Mouse (Mus musculus) granulocyte monocyte progenitor cell, adult 5-6 weeks (primary cell): ENCODE measurements around the gene Mid1. TPM values are rescaled to one million over a fixed set of nuclear protein-coding genes. Genes with fewer than 3 reads are reported as not detected.

Experiments
- ATAC-seq: replicated peaks from 2 replicates; pipeline ENCODE4 v1.8.0; 2016; ENCODE audit warnings: mild to moderate bottlenecking, moderate TSS enrichment, inconsistent platforms; ENCODE audit not compliant: poor library complexity, severe bottlenecking
- total RNA-seq, 2 experiments: library from RNA; stranded (forward) in 1 of 2; stranded (reverse) in 1 of 2; fragments of 200-712, 200-1000 nt in 1 of 2; fragments of >200 nt in 1 of 2; fragmentation: Nextera tagmentation in 1 of 2; gene quantifications; 2 replicates each; pipeline ENCODE4 v1.2.3; 2014 to 2017

Mid1 gene
- total RNA-seq, 2 experiments from 2014 or later: 12.2 to 54.0 TPM

DNA sequence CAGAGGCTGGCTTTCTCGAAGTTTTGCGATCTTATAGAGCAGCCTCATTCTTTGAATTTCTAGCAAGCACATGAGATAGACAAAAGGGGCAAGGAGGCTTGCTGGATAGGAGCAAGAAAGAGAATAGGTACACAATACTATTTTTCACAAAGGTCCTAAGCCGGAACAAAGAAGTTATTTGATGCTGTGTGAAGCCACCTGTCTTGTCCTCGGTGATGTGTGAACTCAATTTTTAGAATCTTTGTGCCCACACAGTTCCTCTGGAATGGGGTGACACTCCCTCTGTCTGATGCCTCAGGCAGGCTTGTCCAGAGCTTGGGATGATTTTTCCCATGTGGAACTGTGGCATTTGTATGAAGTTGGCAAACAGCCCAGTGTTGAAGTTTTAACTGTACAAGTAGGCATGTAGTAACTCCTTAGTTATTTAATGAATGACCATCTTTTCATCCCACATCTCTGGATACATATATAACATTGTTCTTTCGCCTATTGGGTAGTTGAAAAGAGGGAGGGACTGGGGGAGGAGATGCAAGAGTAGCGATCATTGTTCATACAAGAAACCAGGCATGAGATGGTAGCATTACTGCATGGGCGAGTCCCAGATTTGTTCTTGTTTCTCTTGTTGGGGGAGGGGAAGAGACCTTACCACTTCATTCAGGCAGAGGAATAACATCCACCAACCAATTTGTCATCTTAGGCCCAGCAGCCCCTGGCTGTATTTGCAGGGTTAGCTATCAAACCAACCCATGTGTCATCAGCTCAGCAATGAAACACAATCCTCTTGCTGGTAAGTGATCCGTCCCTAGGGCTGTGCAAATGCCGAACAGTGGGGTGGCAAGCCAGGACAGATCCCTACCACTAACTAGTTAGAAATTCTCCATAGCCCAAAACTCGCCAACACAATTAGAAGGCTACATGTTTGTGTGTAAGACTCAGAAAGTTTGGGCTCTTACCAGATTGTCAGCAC lies 196.5 kb downstream of the Mid1 start:
- no peak for ATAC-seq

DNA sequence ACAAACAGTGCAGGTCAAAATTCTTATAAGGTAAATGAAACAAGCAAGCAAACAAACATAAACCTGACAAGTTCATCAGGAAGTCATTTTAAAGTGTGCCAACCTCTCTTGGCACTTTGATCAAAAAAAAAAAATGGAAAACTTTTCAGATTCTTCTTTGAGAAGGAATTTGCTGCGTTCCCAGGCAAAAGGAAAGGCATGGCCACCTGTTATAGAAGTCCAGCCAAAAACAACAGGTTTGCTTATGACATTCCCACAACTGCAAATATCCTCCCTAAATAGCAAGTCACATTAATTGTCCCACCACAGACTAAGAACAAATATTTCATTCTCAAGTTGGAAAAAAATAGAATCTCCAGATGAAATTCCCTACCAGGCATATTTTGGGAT lies 197.2 kb downstream of the Mid1 start:
- no peak for ATAC-seq

DNA sequence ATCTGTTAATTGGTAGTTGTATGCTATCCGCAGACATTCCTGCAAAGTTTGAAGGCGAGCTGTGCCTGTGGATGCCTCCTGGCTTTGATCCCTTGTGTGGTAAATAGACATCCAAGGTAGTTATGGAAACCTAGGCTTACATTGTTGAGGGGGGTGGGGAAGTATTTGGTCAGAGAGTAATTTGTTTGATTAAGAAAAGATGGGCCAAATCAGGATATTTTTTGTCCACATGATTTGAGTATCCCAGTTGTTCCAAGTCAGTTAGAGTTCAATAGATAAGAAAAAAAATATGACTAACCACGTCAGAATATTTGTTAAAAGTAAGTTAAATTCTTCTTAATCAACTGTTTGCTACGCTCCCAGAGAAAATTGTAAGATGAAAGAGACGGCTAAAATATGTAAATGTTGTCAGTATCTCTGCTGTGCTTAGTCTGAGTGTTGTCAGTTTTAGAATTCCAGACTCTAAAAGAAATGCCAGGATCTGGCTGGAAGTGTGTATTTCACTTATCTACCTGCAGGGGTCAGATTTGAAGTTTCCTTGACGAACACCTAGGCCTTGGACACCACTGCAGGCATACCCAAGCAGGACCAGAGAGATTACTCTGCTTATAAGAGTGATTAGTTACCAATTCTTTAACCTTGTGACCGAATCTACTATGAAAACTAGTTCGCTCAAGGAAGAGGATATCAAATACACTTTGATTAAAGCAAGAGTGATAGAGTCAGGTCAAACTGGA lies 198.7 kb downstream of the Mid1 start:
- ATAC-seq: no peak

DNA sequence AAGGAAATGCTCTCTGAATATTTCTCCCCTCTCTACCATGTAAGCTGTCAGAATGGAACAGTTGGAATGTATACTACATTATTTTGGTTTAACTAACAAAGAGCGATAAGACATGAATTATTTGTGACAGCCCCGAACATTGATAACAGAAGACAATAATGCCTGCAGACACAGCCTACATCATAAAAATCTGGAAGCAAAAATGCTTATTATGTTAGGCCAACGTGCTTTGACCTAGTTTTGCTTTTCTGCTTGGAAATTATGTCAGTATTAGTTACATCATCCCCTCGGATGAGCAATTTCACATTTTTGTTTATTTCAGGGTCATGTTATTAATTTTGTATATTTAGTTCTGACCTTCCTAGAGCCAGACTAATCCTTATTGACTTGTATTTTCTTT lies 205.5 kb downstream of the Mid1 start:
- ATAC-seq: no peak

DNA sequence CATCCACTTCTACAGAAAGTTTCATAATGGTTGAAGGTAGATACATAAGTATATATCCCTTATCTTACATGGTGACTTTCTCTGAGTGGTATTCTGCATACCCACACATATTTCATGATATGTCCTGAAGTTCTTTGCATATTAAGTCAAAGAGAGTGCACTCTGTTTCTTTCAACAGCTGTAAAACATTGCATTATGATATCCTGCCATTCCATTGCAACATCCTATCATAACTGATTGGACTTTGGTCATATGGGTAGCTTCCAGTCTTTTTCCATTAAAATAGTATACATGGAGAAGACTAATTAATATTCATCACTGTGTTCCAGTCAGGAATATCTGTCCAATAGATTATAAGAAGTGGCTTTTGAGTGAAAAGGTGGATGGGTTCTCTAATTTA lies 207.1 kb downstream of the Mid1 start:
- ATAC-seq: no peak

DNA sequence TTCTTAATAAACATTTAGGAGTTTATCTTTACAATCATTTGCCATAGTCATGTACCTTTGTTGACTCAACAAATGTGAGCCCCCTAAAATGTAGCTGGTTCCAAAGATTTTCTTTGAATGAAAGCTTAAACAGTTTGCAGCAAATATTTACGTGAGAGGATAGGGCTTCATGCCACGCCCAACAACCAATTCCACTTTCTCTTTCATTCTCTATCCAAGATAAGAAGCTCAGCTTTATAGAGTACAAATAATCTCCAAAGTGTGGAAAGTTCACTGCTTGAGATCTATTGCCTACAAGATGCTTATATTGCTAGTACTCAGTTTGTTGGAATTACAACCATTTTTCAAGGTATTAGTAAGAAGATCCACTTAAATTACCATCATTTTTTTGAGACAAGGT lies 207.6 kb downstream of the Mid1 start:
- no peak for ATAC-seq

DNA sequence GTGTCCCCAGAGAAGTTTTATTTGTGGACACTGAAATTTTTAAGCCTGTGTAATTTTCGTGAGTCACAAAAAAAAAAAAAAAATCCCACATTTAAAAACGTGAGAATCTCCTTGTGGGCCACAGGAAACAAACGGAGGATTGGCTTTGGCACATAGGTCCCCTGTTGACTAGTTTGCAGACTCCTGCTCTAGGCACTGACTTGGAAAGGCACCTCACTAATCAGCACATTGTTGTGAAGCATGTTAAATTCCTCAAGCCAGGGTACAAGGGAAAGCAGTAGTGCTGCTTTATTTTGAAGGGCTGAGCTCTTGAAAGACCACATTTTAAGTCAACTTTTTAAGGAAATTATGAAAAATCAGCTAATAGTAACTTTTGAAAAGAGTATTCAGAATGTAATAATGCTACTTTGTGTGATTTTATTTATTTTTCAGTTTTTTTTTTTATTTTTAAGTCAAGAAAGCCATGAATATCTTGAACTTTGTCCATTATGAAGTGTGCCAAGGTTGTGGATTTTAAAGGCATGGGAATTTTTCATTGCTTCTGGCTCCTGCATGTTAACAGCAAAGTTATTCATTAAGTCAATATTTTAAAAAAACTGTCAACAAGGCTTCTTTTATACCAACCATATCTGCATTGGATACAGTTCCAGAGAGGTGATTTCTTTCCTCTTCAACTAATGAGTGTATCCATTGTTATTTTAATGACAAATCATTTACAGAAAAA lies 214.4 kb downstream of the Mid1 start:
- no peak for ATAC-seq

DNA sequence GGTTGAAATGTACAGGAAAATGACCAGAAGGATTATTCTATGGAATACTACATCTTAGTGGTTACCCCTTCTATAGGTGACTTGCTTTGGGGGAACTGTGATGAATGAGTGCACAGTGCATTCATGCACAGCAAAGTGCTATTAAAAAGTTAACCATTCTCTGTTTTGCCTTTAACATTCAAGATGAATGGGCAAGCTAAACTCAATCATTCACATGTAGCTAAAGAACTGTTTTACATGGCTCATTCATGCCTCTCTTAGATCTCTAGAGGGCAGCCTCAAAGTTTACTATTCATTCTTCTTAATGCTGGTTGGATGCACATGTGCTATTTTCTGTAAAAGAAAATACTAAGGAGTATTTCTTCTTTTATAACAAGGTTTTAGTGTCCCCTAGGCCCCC lies 217.9 kb downstream of the Mid1 start:
- ATAC-seq: no peak

DNA sequence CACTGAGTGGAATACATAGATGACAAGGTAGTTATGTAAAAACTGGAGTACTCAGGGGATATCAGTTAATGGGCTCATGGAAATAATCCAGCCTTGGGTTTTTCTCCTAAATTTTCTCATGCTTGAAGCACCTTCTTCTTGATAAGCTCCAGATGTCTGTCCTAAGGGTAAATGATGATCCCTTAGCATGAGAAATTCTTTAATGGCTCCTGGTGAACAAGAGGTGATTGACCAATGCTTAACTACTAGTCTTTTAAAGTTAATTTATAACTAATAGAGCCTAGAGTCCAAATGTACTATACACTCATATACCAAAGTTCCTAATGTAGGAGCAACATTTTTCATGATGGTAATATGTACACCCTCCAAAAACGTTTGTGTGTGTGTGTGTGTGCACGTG lies 218.7 kb downstream of the Mid1 start:
- ATAC-seq: no peak

DNA sequence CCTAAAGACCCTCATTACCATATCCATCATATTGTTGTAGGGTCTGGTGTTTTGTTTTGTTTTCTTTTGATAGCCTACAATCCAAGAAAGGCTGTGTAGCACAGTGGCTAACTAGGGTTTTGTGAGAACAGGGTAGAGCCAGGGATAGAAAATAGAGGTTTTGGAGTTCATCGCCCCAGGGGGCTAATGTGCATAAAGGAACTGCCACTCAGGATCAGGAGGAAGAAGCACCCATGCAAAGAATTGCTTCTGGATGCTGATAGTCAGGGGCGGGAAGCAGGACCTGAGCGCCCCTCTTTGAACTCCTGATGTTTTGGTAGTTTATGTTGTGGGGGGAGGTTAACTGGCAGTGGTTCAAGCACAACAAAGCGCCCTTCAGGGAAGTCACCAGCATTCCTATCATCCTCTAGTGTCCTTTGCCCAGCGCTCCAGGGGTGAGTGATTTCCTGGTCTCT lies 221.1 kb downstream of the Mid1 start:
- no peak for ATAC-seq

DNA sequence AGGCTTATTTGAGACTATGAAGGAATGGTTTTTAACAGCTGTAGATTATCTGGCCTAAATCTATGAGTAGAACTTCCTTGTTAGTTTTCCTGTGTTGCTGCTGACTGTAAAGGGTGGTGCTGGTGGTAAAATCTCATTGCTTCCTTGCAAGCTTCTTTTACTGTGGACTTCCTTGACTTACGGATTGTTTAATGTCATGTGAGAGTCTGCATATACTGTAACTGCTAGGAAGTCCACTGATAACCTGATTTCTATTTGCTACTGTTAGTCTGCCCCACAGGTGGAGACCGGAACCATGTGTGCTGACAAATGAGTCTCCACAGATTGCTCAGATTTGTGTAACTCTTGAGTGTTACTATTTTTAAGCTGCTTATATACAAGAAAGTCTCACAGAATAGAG lies 224.9 kb downstream of the Mid1 start:
- ATAC-seq: no peak

DNA sequence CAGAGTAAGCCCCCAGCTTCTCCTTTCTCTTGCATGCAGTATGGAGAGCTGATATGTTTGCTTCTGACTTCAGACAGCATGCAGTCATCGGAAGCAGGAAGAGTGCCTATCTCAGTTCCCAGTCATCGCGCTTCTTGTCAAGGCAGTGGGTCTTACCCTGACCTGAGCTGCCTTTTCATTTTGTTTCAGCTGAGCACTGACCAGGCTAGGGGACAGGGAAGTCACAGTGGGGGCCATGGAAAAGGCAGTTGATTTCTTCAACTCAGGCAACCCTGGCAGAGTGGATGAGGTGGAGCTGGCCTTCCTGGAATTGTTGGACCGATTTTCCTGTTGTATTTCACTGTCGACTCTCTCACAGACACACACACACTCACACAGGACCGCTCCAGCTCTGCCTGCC lies 230.7 kb downstream of the Mid1 start:
- ATAC-seq: no peak

DNA sequence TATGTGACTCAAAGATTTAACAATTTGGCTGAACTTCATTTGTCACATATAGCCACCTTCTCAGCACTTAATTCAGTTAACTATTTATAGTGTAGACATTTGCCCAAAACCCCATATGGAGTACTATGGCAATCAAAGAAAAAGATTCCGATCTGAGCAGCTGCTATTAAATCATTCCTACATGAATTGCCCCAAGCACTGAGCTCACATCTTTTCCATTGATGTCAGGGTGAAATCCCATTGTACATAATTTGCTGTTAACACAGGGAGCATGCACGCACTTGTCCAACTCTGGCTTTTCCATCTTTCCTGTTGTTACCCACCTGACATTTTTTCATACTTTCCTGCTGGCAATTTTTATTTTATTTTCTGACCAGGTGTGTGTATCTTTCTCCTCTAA lies 237.5 kb downstream of the Mid1 start:
- ATAC-seq: no peak

DNA sequence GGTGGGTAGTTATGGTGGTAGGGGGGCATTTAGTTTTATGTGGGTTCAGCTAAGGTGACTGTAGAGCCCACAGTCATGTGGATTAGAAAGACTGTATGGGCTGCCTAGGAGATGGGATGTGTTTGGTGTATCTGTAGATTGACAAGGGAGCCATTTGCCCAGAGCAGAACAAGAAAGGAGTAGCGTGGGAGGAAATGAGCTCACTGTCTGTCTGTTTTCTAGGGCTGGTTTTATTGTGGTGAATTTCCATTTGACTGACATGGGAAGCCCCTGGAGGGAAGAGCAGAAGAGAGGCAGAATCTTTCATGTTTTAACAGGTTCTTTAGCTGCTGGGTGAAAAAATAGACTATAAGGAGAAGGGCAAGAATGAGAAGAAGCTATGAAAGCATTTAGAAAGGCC lies 238.4 kb downstream of the Mid1 start:
- ATAC-seq: no peak

DNA sequence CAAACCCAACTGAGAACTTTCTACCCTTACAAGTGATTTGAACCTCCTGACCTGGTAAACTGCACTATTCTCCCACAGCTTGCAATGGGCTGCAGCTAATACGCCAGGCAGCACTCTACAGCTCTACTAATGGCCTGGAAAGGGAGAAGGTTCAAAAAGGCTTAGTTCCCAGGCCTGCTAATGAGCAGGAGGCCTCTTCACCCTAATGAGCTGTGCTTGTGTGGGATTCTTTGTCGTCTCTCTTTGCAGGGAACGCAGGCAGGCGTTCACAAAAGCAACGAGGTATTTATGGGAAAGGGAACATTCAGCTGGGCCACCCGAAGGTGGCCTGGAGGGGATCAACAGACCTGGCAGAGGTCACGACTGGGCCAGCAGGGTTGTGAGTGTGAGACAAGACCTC lies 240.6 kb downstream of the Mid1 start:
- ATAC-seq: no peak

DNA sequence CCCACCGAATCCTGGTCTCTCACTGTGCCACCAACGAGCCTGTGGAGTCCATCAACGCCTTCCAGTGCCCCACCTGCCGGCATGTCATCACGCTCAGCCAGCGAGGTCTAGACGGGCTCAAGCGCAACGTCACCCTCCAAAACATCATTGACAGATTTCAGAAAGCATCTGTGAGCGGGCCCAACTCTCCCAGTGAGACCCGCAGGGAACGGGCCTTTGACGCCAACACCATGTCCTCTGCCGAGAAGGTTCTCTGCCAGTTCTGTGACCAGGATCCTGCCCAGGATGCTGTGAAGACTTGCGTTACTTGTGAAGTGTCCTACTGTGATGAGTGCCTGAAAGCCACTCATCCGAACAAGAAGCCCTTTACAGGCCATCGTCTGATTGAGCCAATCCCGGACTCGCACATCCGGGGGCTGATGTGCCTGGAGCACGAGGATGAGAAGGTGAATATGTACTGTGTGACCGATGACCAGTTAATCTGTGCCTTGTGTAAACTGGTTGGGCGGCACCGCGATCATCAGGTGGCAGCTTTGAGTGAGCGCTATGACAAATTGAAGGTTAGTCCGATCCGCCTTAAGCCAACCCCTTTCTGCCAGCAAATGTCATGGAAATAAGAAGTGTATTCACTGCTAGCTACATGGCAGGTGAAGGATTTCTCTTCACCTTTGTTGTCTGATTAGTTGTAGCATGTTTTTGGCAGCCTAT lies 242.3 kb downstream of the Mid1 start:
- no peak for ATAC-seq

DNA sequence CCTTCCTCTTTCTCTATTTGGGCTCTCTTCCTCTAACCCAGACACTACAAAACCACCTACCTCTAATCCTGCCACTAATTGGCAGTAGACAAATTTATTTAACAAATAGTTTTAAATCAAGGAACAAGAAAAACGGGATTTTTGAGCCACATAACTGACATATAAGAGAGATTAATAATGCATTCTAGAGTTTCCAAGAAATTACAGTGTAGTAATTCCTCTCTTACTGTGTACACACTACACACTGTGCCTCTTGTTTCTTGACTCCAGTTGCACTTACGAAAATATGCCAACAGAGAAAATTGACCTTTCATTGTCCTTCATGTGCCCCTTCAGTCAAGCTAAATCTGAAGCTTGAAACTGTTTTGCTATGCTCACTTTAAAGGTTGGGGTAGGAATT lies 245.9 kb downstream of the Mid1 start:
- no peak for ATAC-seq

DNA sequence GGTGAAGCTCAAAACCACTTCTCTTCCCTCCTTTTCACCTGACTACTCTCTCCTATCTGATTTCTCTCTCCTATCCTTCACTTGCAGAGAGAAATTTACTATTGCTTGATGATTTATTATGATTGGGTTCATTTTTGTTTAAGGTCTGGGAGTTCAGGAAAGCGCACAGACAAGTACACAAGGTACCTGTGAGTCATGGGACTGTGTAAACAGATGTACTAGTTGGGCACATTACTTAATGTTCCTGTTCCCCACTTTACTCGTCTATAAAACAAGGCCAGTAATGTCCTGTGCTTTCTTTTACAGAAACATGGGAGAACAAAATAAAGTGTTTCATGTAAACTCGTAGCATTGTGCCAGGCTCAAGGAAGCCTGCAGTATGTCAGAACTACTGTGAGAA lies 248.2 kb downstream of the Mid1 start:
- ATAC-seq: no peak

DNA sequence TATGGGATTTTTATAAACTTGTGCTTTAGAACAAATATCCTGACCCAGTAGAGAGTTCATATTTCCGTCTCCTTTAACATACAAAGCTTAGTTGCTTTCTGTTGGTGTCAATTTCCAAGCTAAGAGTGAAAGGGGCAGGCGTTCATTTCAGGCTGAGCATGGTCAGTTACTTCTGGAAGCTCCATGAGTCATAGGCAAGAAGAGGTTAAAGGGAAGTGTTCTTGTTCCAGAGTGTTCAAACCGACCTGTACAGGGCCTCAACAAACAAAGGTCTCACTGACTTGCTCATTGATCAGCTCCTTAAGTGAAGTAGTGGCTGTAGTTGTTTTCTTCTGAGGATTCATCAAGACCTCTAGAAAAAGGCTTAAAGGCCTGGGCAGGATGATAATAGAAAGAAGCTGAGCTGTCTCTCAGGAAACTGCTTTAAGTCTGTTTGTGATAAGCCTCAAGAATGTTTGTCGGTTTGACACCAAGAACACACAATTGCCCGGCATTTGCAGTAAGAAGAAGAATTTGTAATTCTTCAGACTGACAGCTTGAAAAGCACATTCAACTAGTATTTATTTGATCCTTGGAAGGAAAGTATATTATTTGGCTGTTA lies 252.2 kb downstream of the Mid1 start:
- no peak for ATAC-seq

DNA sequence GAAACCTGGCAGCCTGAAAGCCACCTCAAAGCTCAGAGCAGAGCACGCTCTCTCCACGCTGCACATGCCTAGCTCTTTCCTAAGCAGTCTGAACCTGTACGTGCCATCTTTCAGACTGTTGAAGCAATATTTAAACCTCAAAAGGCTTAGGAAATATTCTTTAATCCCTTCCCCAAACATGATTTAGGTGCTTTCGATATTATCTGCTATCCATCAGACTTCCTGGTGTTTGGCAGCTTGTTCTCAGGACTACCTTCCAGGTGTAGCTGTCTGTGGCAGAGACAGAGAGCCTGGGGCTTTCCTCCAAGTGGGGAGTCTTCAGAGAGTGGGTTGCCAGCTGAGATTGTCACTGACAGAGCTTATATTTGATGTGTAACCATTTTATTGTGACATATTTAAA lies 255.5 kb downstream of the Mid1 start:
- no peak for ATAC-seq
